Mouse (Mus musculus) cerebellum, adult 2 months (tissue): Measurements from ENCODE around the gene Rere.

Experiments used
- CTCF ChIP-seq: fragments of 200-500 bp; IDR thresholded peaks from 2 replicates; pipeline ENCODE4 v1.5.1; 2011; ENCODE audit warnings: low read depth, mild to moderate bottlenecking, control low read depth, low read length, moderate library complexity, borderline replicate concordance; ENCODE audit not compliant: insufficient read depth
- POLR2A ChIP-seq: fragments of 200-500 bp; IDR thresholded peaks from 2 replicates; pipeline ENCODE4 v1.6.1; 2011; ENCODE audit warnings: low read length, control low read depth, borderline replicate concordance; ENCODE audit not compliant: insufficient read depth

- TF ChIP-seq CTCF (no peak), POLR2A (no peak)
These were observed 44.6 kb downstream of the Rere start for GRCm38 (mm10) chr4:150326005-150326404.
